Mouse (Mus musculus) kidney, adult 18-20 months (tissue): Measurements from ENCODE around the gene Gm43552.

Experiments
- DNase-seq: peaks from one replicate; pipeline ENCODE4 v3.0.0; 2021

Gm43552 gene

DNA sequence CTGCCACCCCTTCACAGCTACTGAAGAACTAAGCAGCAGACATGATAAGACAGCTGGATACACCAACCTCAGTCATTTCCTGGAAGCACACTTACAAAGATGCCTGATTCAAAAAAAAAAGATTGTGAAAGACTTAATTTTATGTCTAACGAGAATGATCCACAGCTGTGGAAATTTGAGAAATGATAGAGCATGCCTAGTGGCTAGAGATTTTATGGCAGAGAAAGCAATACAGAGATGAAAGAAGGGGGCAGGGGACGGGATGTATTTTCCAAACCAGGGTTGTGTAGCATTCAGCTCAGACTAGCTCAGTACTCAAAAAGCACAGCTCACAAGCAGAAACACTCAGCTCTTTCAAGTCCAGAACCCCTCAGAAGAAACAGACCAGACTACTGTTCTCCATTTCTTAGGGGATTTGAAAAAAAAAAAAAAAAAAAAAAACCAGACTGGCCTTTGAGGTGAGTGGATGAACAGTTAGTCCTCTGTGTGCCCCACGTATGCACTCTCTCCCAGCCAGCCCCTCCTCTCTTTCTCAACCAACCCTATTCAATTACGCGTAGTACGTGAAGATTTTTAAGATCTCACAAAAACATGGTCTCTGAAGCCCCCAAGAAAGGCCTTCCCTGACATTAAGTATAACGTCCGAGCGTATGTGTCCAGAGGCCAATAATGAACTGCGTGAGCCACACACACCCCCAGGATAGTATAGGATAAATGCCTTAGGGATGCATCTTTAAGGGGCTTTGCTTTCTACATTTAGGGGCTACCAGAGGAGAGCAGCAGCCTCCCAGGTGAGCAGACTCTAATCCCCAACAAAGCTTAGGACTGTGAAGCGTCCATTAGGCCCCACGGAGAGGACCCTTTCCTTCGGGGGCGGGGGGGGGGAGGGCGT, 57.9 kb downstream of the Gm43552 start:
- peak; percentile 22 for DNase-seq

DNA sequence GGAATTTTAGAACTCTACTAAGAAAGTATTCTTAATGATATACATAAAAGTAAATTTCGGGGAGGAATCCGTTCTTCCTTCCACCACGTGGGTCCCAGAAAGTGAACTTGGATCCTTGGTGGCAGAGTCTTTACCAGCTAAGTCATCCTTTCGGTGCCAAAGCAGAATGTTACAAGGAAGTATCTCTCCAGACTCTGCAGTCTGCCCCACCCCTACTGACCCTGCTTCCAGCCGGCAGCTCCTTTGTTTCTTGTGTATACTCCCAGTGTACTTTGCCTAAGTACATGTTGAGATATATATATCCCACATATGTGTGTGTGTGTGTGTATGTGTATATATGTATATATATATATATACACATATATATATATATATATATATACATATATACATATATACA, 63.2 kb downstream of the Gm43552 start:
- no peak for DNase-seq

DNA sequence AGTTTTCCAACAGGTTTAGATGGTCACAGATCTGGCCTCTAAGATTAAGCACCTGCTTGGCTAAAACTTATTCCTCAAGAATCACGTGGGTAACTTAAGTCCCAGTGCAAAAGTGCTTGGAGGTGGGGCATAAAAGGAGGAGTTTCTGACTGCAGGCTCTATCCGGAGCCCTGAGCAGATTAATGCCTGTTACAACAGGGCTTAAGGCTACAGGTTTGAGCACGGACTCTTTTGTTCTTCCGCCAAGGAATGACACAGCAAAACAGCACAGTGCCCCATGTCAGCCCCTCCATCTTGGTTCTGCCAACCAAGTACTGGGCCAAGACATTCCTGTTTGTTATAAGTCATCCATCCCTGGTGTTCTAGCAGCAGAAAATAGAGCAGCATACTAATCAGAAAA, 64.3 kb downstream of the Gm43552 start:
- peak; percentile 49 for DNase-seq

DNA sequence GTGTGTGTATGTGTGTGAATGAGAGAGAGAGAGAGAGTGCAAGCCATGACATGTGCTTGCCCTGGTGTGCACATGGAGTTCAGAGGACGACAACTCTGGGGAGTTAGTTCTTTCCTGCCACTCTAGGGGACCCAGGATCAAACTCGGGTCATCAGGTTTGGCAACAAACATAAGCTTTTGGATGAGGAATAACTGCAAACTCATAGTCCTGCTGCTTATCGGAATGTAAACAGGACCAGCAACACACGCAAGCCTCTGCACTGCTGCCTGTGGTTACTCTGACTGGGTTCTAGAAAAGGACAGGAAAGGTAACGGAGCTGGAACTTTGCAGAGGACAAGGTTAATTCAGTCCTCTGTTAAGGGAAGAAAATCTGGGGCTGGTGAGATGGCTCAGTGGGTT, 67.4 kb downstream of the Gm43552 start:
- no peak for DNase-seq

DNA sequence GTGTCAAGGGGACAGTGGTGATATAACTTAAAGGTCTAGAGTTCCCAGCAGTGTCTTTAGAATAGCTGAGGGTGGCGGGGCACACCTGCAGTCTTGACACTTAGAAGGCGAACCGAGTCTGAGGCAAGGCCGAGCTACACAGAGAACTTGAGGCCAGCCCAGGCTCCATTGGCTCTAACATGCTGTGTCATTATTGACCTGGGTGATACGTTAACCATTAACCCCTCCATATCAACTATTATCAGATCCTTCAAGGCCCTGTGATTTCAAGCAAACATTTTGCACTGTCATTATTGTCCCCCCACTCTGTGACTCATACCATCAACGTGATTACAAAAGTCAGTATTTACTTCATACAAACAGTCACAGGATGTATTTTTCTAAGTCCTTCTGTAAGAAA, 68.4 kb downstream of the Gm43552 start:
- peak; percentile 40 for DNase-seq

DNA sequence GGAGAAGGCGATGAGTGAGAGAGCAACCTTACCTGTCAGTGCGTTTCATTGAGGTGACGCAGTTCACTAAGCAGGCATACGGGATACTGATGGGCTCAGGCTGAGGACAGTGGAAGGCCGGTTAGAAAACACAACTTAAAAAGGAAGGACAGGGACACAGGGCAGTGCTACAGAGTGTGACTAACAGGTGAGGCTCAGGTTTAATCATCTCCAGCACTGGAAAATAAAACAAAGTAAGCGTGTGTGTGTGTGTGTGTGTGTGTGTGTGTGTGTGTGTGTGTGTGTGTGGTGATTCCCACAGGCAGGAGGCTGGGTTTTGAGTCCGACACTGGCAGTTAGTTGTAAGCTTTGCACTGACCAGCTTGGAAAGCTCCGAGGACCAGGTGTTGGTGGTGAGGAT, 69.8 kb downstream of the Gm43552 start:
- peak; percentile 38 for DNase-seq

DNA sequence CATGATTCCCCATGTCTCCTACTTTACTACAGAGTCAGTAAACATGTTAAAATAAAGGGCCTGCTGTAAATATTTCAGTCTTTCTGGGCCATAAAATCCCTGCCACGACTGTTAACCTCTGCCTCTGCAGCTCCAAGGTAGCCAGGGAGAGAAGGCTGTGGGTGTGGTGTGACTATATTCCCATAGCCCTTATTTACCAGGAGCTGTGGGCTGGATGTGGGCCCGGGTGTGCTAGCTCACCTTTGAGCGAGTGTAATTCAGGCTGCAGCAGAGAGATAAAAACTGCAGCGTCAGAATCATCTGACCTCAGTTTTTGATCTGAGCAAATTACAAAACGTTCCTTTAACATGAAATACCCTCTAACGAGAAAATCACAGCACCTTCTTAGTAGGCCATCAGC, 71.8 kb downstream of the Gm43552 start:
- no peak for DNase-seq

DNA sequence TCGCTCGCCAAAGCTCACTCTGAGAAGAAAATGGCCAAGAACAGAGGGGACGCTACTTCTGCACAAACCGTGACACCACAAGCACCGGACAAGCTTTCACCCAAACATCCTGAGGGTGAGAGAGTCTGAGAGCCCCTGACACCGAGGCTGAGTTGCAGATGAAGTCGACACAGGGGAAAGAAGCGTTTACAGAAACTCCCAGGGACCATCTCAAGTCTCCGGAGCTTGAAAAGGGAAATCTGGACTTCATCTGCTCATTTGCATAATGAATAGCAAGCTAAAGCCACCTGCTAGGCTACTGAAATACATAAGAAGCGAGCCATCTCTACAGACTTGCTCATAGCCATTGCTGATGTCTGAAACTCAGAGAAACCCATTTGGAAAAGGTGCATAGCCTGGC, 73.5 kb downstream of the Gm43552 start:
- no peak for DNase-seq

DNA sequence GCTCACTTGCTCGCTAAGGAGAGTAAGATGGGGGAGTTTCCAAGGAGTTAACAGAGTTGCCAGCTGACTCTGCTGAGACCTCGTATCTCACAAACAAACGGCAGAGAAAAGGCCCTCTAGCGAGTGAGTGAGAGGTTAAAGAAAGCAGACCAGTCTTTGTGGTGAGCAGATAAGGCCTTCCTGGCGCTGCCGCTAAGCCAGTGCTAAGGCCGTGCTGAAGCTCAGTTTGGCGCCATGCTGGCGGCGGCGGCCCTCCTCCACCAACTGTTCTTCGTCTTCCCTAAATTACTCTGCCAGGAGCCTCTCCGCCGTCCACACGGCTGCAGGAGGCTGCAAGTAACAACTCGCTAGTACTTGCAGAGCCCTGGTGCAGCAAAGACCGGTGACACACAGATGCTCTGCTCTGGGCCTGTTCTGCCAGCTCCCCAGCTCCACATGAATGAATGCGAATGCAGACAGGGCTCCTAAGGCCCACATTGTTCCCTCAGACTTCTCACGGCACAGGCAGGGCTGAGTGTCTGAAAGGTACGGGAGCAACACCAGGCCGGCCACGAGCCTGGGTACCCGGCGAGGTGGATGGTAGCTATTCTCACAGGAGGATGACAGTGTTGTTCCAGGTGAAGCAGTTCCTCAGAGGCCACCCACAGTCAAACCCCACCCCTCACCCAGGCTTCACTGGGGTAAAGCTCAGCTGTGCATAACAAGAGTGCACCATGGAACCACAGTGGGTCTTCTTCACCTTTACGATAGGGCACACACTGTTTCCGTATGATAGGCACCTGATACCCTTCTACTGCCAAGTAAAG, 76.8 kb downstream of the Gm43552 start:
- DNase-seq: no peak

DNA sequence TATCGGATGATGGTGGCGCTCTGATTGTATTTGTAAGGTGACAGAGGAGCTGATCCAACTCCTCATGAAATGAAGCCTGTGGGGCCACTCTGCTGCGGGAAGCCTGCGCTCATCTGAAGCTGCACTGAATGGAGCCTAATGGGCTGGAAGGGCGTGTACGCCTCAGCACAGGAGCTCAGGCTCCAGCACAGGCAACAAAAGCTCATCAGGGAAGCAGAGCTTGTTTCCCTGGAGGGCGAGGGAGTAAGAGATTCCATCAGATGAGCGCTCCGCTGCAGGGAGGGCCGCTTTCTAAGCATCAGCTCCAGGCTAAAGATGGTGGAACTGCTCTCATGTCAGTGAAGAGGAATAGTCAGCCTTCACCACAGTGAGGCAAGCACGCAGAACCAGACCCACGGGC, 84.6 kb downstream of the Gm43552 start:
- no peak for DNase-seq

DNA sequence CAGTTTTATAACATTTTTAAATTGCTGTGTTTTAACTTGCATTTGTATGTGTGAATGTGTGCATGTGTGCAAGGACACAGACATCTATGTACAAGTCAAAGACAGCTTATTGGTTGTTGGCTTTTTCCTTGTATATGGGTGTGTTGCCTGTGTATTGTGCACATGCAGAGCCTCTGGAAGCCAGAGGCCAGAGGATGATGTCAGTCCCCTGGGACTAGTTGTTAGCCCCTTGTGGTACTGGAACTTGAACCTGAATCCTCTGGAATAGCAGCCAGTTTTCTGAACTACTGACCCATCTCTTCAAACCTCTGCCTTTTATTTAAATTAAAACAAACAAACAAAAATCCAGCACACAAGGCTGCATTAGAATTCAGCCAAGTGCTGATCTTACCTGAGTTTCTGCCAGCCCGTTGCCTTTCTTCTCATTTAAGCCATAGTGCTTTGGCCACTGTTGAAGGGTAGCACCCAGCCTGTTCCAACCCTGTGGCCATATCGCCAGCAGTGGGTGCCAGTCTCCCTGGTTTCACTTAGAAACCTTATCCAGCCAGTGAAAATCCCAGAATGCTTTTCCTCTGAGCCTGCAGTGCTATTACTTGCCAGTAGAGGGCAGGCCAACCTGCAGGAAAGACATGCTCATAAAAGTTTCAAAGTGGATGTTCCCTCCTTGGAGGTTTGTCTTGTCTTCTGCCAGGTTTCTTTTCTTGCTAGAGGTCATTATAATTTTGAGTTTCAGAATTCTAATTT, 91.2 kb downstream of the Gm43552 start:
- peak; percentile 93 for DNase-seq

DNA sequence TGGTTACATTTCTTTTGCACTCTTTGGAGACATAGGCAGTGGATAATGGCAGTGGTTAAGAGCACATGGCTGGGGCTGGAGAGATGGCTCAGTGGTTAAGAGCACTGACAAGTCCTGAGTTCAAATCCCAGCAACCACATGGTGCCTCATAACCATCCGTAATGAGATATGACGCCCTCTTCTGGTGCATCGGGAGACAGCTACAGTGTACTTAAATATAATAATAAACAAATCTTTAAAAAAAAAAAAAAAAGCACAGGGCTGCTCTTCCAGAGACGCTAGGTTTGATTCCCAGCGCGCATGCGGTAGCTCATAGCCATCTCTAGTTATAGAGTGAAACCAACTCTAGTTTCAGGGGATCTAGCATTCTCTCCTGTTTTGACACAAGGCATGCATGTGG, 98.2 kb downstream of the Gm43552 start:
- no peak for DNase-seq

DNA sequence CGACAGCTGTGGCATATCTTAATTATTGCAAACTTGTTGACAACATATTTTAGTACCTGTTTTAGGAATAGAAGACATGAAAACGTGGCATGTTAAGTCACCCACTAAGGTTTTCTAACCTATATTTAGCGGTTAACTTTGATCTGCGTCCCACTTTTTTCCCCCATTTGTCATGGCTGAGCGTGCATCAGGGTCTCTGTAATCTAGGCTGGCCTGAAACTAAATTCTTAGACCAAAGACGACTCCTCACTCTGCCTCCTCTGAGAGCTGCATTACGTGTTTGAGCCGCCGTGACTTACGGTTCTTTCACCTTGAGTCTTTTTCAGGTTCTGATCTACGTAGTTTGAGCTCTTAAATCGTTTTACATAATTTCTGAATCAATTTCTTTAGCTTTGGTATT, 100.9 kb downstream of the Gm43552 start:
- DNase-seq: no peak

DNA sequence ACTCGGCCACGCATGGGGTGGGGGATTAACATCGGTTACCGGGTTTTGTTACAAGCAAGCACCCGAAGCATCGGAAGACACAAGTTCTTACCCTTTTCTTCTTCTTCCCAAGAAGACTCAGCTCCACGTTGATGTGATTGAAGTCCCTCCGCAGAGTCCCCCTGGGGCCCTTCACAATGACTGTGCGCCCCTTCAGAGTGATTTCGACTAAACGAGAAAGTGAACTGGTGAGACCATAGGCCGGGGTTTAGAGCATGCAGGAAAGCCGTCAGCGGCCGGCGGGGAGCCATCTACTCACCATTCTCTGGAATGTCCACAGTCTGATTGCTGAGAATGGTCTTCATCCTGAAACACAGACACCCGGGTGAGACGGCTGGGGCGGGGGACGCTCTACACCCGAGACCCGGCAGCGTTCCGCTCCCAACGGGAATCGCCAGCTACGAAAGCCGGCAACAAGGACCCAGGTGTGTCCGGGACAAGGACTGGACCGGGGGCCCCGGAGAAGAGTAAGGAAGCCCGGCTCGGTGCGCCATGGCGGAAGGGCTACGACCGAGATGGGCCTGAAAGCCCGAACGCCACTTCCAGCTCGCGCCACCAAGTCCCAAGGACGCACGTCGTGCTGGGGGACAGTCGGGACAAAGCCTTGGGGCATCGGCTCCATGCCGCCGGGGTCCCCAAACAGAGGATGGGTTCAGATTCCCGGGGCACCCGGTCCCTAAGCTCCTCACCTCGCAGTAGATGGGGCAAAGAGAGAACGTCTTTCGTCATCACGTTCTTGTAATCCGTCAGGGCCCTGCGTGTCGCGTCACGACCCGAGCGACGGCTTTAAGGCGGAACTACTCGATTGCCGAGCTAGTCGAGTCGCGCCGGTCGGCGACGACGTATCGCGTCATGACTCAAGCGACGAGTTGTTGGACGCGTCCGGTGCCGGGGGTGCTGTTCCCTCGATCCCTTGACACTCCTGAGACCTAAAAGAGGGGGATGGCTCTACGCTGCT, 101.7 kb downstream of the Gm43552 start, which contains the start of the genes Rpl9 and Lias:
Gene Rpl9, minus strand, starts transcription at position 797 of the 997 bp plus-strand sequence.
Gene Lias, plus strand, starts transcription at position 850 of the 997 bp plus-strand sequence.
- peak; percentile 100 for DNase-seq

DNA sequence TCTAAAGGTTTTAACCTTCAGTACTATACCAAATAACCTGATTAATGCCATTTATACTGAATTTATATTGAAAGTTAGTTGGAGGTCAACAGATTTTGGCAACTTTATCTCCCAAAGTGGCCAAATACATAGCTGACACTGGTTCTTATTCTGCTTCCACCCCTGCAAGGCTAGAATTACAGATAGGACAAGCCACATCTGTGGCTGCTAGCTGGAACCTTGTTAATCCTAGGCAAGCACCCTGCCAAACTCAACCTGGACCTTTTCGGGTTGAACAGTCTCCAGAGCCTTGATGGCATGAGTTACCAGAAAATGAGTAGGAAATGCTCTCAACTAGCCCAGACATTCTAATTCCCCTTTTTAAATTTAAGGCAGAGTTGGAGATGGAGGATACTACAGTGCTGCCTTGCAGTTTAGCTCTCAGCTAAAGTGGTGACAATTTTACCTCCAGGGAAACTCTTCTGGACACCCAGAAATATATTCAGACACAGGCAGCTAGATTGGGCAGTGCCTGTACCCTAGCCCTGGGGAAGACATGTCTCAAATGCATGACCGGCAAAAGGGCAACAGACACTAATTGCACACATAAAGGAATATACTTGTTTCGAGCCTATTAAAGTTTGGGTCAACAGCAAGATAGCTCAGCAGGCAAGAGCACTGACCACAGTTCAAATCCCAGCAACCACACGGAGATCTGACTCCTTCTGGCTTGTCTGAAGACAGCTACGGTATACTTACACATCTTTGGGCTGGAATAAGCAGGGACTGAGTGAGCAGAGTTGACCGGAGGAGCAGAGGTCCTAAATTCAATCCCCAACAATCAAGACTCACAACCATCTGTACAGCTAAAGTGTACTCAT, 105.4 kb downstream of the Gm43552 start:
- no peak for DNase-seq

DNA sequence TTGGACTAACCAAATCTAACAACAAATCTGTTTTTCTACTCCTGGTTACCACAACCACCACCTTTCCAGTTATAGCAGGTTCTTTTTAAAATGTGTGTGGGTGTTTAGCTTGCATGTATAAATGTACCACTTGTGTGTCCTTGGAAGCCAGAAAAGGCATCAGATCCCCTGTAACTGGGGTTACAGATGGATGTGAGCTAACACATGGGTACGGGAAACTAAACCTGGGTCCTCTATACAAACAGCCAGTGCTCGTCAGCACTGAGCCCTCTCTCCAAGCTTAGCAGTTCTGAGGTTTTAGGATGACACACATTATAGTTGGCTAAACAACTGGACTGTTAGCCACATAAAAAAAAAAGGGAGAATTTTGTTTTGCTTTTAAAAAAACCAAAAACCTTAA, 106.9 kb downstream of the Gm43552 start:
- DNase-seq: no peak
